Mouse (Mus musculus) liver, embryonic 12.5 days (tissue): Measurements from ENCODE around the gene Nfia. TPM values are rescaled to one million over a fixed set of nuclear protein-coding genes. Genes with fewer than 3 reads are reported as not detected.

Experiments used
- ATAC-seq: fragments of 200-750 bp; cut with Nextera tagmentation; 2 replicates; pipeline ENCODE4 v1.8.0; 2017; ENCODE audit warnings: moderate number of reproducible peaks, mild to moderate bottlenecking, moderate library complexity
- H3K27ac ChIP-seq: fragments of 300-500 bp; sonication (generic); 2 replicates; pipeline ENCODE4 v1.5.1; 2016; ENCODE audit warnings: mild to moderate bottlenecking
- H3K27me3 ChIP-seq: fragments of 300-500 bp; sonication (generic); replicated peaks from 2 replicates; pipeline ENCODE4 v1.6.1; 2016; ENCODE audit warnings: mild to moderate bottlenecking, moderate library complexity
- H3K36me3 ChIP-seq: fragments of 300-500 bp; sonication (generic); 2 replicates; pipeline ENCODE4 v1.6.1; 2016; ENCODE audit warnings: mild to moderate bottlenecking, moderate library complexity
- H3K4me1 ChIP-seq: fragments of 300-500 bp; sonication (generic); 2 replicates; pipeline ENCODE4 v1.6.1; 2016
- H3K4me2 ChIP-seq: fragments of 300-500 bp; sonication (generic); 2 replicates; pipeline ENCODE4 v1.6.1; 2016; ENCODE audit warnings: mild to moderate bottlenecking, moderate library complexity
- H3K4me3 ChIP-seq: fragments of 300-500 bp; sonication (generic); 2 replicates; pipeline ENCODE4 v1.5.1; 2016; ENCODE audit warnings: mild to moderate bottlenecking, moderate library complexity
- H3K9ac ChIP-seq: fragments of 300-500 bp; sonication (generic); 2 replicates; pipeline ENCODE4 v1.6.1; 2016; ENCODE audit warnings: mild to moderate bottlenecking, moderate library complexity
- H3K9me3 ChIP-seq: fragments of 300-500 bp; sonication (generic); replicated peaks from 2 replicates; pipeline ENCODE4 v1.6.1; 2016; ENCODE audit warnings: mild to moderate bottlenecking, moderate library complexity
- WGBS: fragments of 180-500 bp; shearing (Covaris S2); methylation state at CpG from one replicate; pipeline ENCODE4 v1.1.7; 2016; ENCODE audit not compliant: insufficient replicate concordance; 5-methylcytosine and 5-hydroxymethylcytosine counted together
- polyA plus RNA-seq: library from polyadenylated mRNA; unstranded; fragments of >200 nt; fragmentation: Nextera tagmentation; extraction: Ambion mirVana; gene quantifications from 2 replicates; pipeline ENCODE4 v1.2.1, GENCODE M21; 2016

Nfia gene
- polyA plus RNA-seq, 1 experiment from 2014 or later = 3.8 TPM

GRCm38 (mm10) chr4:97953886-97954285 lies 181.4 kb downstream of the Nfia start:
- Histone ChIP-seq H3K4me2 (no peak overlapping the region), H3K9me3 (no peaks in the 10 kb centered on the region), H3K4me3 (no peak overlapping the region), H3K4me1 (no peaks in the 10 kb centered on the region), H3K9ac (no peak overlapping the region), H3K27ac (no peak overlapping the region), H3K27me3 (no peaks in the 10 kb centered on the region), H3K36me3 (no peaks in the 10 kb centered on the region)
- WGBS = 66% methylated on average over 11 of the region's 11 CpGs
- no peak for ATAC-seq

DNA sequence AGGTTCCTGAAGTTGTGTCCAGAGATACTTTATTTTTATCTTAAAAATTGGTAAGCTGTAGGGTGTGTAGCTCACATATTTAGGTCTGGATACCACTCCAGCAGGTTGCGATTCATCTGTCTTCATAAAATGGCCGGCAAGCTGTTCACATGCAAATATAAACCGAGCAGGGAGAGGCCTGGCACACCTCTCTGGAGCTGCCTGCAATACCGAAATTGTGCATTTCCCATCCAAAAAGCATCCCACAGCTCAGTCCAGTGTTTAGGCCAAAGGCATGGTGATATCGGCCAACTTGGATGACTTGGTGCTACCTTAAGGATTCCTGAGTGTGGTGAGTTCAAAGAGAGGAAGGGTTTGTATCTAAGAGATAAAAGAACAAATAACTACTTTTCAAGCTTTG lies 185.6 kb downstream of the Nfia start:
- Histone ChIP-seq H3K27me3 (no peaks in the 10 kb centered on the region), H3K4me1 (no peaks in the 10 kb centered on the region), H3K9ac (no peak overlapping the region), H3K4me3 (no peak overlapping the region), H3K4me2 (no peak overlapping the region), H3K36me3 (no peaks in the 10 kb centered on the region), H3K9me3 (no peaks in the 10 kb centered on the region), H3K27ac (no peak overlapping the region)
- ATAC-seq = no peak
- 72% methylated on average over 5 of the region's 5 CpGs for WGBS

DNA sequence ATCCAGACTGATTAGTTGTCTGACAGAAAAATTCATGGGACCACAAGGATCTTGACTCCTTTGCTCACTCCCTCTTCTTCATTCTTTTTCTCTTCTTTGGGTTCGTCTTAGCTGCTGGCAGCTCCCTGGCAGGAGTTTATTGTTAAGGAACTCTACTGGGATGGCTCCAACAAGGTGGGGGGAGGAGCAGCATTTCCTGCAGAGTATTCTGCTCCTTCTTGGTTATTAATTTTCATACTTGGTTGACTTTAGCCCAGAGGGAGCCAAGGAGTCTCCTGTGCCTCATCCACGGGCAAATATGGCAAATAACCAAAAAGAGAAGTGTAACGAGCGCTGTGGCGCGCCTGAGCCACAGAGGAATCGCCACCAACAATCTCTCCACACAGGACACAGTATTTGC lies 190.3 kb downstream of the Nfia start:
- Histone ChIP-seq H3K27ac (no peak overlapping the region), H3K36me3 (no peaks in the 10 kb centered on the region), H3K9me3 (no peaks in the 10 kb centered on the region), H3K4me2 (no peak overlapping the region), H3K9ac (no peak overlapping the region), H3K4me3 (no peak overlapping the region), H3K27me3 (no peaks in the 10 kb centered on the region), H3K4me1 (no peaks in the 10 kb centered on the region)
- WGBS = 72% methylated on average over 7 of the region's 7 CpGs
- no peak for ATAC-seq

DNA sequence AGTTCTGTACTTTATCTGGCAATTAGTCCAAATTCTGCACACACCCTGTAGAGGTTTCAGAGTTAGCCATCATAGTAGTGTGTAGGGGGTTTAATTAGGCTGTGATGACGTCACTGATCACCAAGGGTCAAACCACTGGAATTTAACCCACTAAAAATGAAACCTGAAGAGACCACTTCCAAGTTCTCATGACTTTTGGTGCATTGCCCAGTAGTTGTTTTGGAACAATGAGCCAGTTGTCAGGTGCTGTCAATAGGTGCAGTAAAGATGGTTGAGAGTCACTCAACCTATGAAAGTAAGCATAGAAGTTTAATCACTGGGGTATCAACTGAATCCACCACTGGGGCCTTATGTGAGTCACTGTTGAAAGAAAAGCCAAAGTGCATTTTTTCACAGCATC lies 191.4 kb downstream of the Nfia start:
- Histone ChIP-seq H3K27me3 (no peaks in the 10 kb centered on the region), H3K27ac (no peak overlapping the region), H3K4me2 (no peak overlapping the region), H3K36me3 (no peaks in the 10 kb centered on the region), H3K9ac (no peak overlapping the region), H3K9me3 (no peaks in the 10 kb centered on the region), H3K4me3 (no peak overlapping the region), H3K4me1 (no peaks in the 10 kb centered on the region)
- 39% methylated on average over 1 of the region's 1 CpGs for WGBS
- no peak for ATAC-seq

GRCm38 (mm10) chr4:97968786-97969348 lies 196.3 kb downstream of the Nfia start:
- Histone ChIP-seq H3K4me2 (no peak overlapping the region), H3K27ac (no peak overlapping the region), H3K9ac (no peak overlapping the region), H3K36me3 (no peaks in the 10 kb centered on the region), H3K9me3 (no peaks in the 10 kb centered on the region), H3K4me3 (no peak overlapping the region), H3K4me1 (no peaks in the 10 kb centered on the region), H3K27me3 (no peaks in the 10 kb centered on the region)
- WGBS = 84% methylated on average over 7 of the region's 7 CpGs
- ATAC-seq = no peak

- H3K27ac ChIP-seq = no peak overlapping the region
- no peaks in the 10 kb centered on the region for H3K4me1 ChIP-seq
- H3K9me3 ChIP-seq = no peaks in the 10 kb centered on the region
- WGBS = 76% methylated on average over 2 of the region's 2 CpGs
- H3K9ac ChIP-seq = no peak overlapping the region
- H3K4me3 ChIP-seq = no peak overlapping the region
- ATAC-seq = no peak
- no peaks in the 10 kb centered on the region for H3K36me3 ChIP-seq
- H3K4me2 ChIP-seq = no peak overlapping the region
- H3K27me3 ChIP-seq = no peaks in the 10 kb centered on the region
Measured at GRCm38 (mm10) chr4:97973064-97973463, 200.5 kb downstream of the Nfia start.

- no peaks in the 10 kb centered on the region for H3K27me3 ChIP-seq
- H3K36me3 ChIP-seq = no peaks in the 10 kb centered on the region
- H3K9ac ChIP-seq = no peak overlapping the region
- no peak overlapping the region for H3K4me3 ChIP-seq
- H3K9me3 ChIP-seq = no peaks in the 10 kb centered on the region
- H3K4me1 ChIP-seq = no peaks in the 10 kb centered on the region
- ATAC-seq = no peak
- WGBS = 55% methylated on average over 6 of the region's 6 CpGs
- H3K27ac ChIP-seq = no peak overlapping the region
- no peak overlapping the region for H3K4me2 ChIP-seq
Measured at GRCm38 (mm10) chr4:97974037-97974436, 201.5 kb downstream of the Nfia start.

DNA sequence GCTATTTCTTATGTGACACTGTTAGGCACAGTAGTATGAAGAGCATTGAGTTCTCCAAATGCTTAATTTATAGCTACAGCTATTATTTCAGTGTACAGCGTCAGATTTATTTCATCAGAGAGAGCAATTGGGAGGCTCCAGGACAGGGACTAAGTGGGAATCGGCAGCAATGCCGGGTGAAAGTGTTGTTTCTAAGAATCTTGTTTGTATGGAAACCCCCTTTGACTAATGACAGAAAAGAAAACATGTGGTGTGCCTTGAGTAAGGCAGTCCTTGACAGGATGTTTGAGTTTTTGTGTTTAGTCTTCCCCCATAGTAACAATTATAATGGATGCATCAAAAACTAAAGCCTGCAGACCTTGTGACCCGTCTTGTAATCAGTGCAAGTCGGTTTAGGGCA lies 204.4 kb downstream of the Nfia start:
- Histone ChIP-seq H3K27me3 (no peaks in the 10 kb centered on the region), H3K9me3 (no peaks in the 10 kb centered on the region), H3K4me3 (no peak overlapping the region), H3K9ac (no peak overlapping the region), H3K4me2 (no peak overlapping the region), H3K36me3 (no peaks in the 10 kb centered on the region), H3K27ac (no peak overlapping the region), H3K4me1 (no peaks in the 10 kb centered on the region)
- WGBS = 45% methylated on average over 5 of the region's 5 CpGs
- no peak for ATAC-seq

GRCm38 (mm10) chr4:97984361-97984760 lies 211.8 kb downstream of the Nfia start:
- Histone ChIP-seq H3K4me3 (no peak overlapping the region), H3K4me1 (no peaks in the 10 kb centered on the region; the same call in 1 of the 2 replicates), H3K27me3 (no peaks in the 10 kb centered on the region), H3K36me3 (no peaks in the 10 kb centered on the region), H3K4me2 (no peak overlapping the region), H3K9ac (no peak overlapping the region), H3K27ac (no peak overlapping the region), H3K9me3 (no peaks in the 10 kb centered on the region)
- 64% methylated on average over 2 of the region's 2 CpGs for WGBS
- no peak for ATAC-seq

GRCm38 (mm10) chr4:97986056-97986734 lies 213.7 kb downstream of the Nfia start:
- Histone ChIP-seq H3K9me3 (no peaks in the 10 kb centered on the region), H3K4me3 (no peak overlapping the region), H3K4me2 (no peak overlapping the region), H3K27me3 (no peaks in the 10 kb centered on the region), H3K9ac (no peak overlapping the region), H3K27ac (no peak overlapping the region), H3K36me3 (no peaks in the 10 kb centered on the region), H3K4me1 (no peaks in the 10 kb centered on the region; the same call in 1 of the 2 replicates)
- 72% methylated on average over 1 of the region's 1 CpGs for WGBS
- ATAC-seq = no peak

- no peak overlapping the region for H3K27ac ChIP-seq
- no peak overlapping the region for H3K4me2 ChIP-seq
- no peaks in the 10 kb centered on the region for H3K36me3 ChIP-seq
- no peaks in the 10 kb centered on the region for H3K27me3 ChIP-seq
- H3K4me3 ChIP-seq = no peak overlapping the region
- no peaks in the 10 kb centered on the region for H3K9me3 ChIP-seq
- no peaks in the 10 kb centered on the region; the same call in 1 of the 2 replicates for H3K4me1 ChIP-seq
- no peak for ATAC-seq
- WGBS = 53% methylated on average over 4 of the region's 4 CpGs
- no peak overlapping the region for H3K9ac ChIP-seq
Measured at GRCm38 (mm10) chr4:97986735-97987075, 214.2 kb downstream of the Nfia start.

DNA sequence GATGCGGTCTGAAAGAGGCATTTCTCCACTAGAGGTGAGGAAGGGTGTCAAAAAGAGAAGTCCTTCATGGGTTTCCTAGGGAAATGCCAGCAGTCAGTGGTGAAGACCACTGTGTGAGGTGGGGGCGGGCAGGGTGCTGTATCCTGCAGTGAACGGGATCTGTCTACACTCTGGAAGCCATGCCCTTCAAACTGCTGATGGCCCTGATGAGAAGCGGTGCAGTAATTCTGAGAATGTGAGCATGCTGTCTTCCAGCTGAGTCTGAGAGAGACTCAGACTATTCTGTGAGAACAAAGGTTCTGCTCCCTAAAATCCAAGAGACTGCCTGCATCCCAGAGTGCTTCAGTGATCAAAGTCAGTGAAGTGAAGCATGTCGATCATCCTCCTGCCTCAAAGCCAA lies 216.2 kb downstream of the Nfia start:
- Histone ChIP-seq H3K27ac (no peak overlapping the region), H3K27me3 (no peaks in the 10 kb centered on the region), H3K4me2 (no peak overlapping the region), H3K36me3 (no peaks in the 10 kb centered on the region), H3K9ac (no peak overlapping the region), H3K9me3 (no peaks in the 10 kb centered on the region), H3K4me1 (no peaks in the 10 kb centered on the region; the same call in 1 of the 2 replicates), H3K4me3 (no peak overlapping the region)
- WGBS = 60% methylated on average over 5 of the region's 5 CpGs
- ATAC-seq = no peak

GRCm38 (mm10) chr4:97990431-97990830 lies 217.9 kb downstream of the Nfia start:
- H3K36me3 ChIP-seq = no peaks in the 10 kb centered on the region
- H3K27ac ChIP-seq = no peak overlapping the region
- H3K4me1 ChIP-seq = no peaks in the 10 kb centered on the region; the same call in 1 of the 2 replicates
- 47% methylated on average over 5 of the region's 5 CpGs for WGBS
- no peak overlapping the region for H3K4me3 ChIP-seq
- H3K4me2 ChIP-seq = no peak overlapping the region
- no peaks in the 10 kb centered on the region for H3K9me3 ChIP-seq
- no peak for ATAC-seq
- H3K9ac ChIP-seq = no peak overlapping the region
- no peaks in the 10 kb centered on the region for H3K27me3 ChIP-seq
